Mouse (Mus musculus) WW6 (cell line): ENCODE measurements around the gene Nlrp3.

Experiments
- DNase-seq: peaks from one replicate; pipeline ENCODE4 v3.0.0-alpha.2; 2013; ENCODE audit warnings: low read depth, low spot score

The Nlrp3 gene

GRCm38 (mm10) chr11:59614120-59614519, 72.8 kb downstream of the Nlrp3 start:
- no peak for DNase-seq
